Mouse (Mus musculus) MEL (cell line): ENCODE data around the gene Rnf212.

Source experiments
- CHD1 ChIP-seq: IDR thresholded peaks from 2 replicates; pipeline ENCODE4 v1.6.1; 2012; ENCODE audit warnings: low read depth, mild to moderate bottlenecking, inconsistent platforms, low read length, improper control_type of control experiment
- CTCF ChIP-seq, 3 experiments: IDR thresholded peaks in 2 of 3; conservative IDR thresholded peaks in 1 of 3; 2 replicates each; pipeline ENCODE4 v1.5.1; 2011 to 2012; ENCODE audit warnings: low read length in 3 of 3, low read depth in 2 of 3, mild to moderate bottlenecking in 2 of 3, improper control_type of control experiment in 1 of 3, inconsistent platforms in 1 of 3, mixed read lengths in 1 of 3, moderate library complexity in 1 of 3; ENCODE audit not compliant: control insufficient read depth in 1 of 3, insufficient read depth in 1 of 3, poor library complexity in 1 of 3, severe bottlenecking in 1 of 3
- EP300 ChIP-seq, 2 experiments: IDR thresholded peaks; 2 replicates each; pipeline ENCODE4 v1.6.1; 2011; ENCODE audit warnings: improper control_type of control experiment in 2 of 2, low read length in 2 of 2, low read depth in 1 of 2, mild to moderate bottlenecking in 1 of 2
- ETS1 ChIP-seq: IDR thresholded peaks from 2 replicates; pipeline ENCODE4 v1.6.1; 2012; ENCODE audit warnings: low read depth, mild to moderate bottlenecking, inconsistent platforms, low read length, improper control_type of control experiment, moderate library complexity
- GATA1 ChIP-seq: IDR thresholded peaks from 2 replicates; pipeline ENCODE4 v1.6.1; 2011; ENCODE audit warnings: low read depth, low read length, improper control_type of control experiment
- TAL1 ChIP-seq: IDR thresholded peaks from 2 replicates; pipeline ENCODE4 v1.6.1; 2012; ENCODE audit warnings: mild to moderate bottlenecking, inconsistent platforms, low read length, moderate library complexity, mixed read lengths
- TBP ChIP-seq: IDR thresholded peaks from 2 replicates; pipeline ENCODE4 v1.8.0; 2011; ENCODE audit warnings: low read depth, low read length, improper control_type of control experiment
- TCF12 ChIP-seq: IDR thresholded peaks from 2 replicates; pipeline ENCODE4 v1.6.1; 2014; ENCODE audit warnings: low read depth, mild to moderate bottlenecking, inconsistent platforms, low read length, improper control_type of control experiment, moderate library complexity
- USF1 ChIP-seq: IDR thresholded peaks from 2 replicates; pipeline ENCODE4 v1.6.1; 2014; ENCODE audit warnings: low read depth, mild to moderate bottlenecking, inconsistent platforms, low read length, improper control_type of control experiment, moderate library complexity

- TF ChIP-seq TBP (no peak), GATA1 (no peak), ETS1 (no peak), EP300 (IDR thresholded peaks at IDR 0.05; ENCODE audit: low read depth in 1 of 2, low read length in 2 of 2) (no peak), USF1 (no peak), CTCF (IDR thresholded peaks at IDR 0.05 in 2 of 3, conservative IDR thresholded peaks at IDR 0.05 in 1 of 3; ENCODE audit: control insufficient read depth in 1 of 3, insufficient read depth in 1 of 3, low read depth in 2 of 3, low read length in 3 of 3, poor library complexity in 1 of 3, severe bottlenecking in 1 of 3) (no peak), CHD1 (no peak), TAL1 (no peak), TCF12 (no peak)
These were observed 66.4 kb downstream of the Rnf212 start for GRCm38 (mm10) chr5:108708419-108708818.
